Mouse (Mus musculus) mouse embryonic stem cell (cell line): Measurements from ENCODE around the gene Awat1.

Source experiments
- in situ Hi-C, 2 experiments: fragments of 300-500 bp; cut with MboI; formaldehyde crosslinking; loops; 1 replicate in 1 of 2; 3 replicates in 1 of 2; pipeline ENCODE4 v1.14.3; 2019 to 2020; ENCODE audit warnings: low sequenced_read_pairs in 2 of 2, low pct_unique_long_range_greater_than_20kb in 1 of 2, mixed read lengths in 1 of 2; ENCODE audit not compliant: unreplicated experiment in 1 of 2

Gene Awat1

DNA sequence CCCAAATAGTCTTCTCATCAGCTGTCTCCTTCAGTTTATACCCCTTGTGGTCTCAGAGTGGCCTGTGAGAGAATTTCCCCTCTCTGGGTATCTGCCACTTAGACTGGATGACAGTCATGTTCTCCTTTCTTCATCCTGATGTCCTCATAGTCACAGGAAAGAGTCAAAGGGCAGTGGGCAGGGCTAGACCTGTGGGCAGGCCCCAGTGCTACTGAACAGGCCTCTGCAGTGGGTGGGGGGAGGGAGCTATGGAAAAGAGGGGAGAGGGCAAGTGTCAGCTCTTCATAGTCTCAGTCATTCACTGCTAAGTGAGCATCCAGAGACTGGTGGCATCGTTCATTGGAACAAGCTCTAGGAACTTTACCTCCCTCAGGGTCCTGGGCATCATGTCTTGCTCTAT is at the start of gene Awat1:
Awat1 (plus strand) TSS at position 301 of the 400 bp plus-strand sequence.
- in situ Hi-C loops = no loop called here

DNA sequence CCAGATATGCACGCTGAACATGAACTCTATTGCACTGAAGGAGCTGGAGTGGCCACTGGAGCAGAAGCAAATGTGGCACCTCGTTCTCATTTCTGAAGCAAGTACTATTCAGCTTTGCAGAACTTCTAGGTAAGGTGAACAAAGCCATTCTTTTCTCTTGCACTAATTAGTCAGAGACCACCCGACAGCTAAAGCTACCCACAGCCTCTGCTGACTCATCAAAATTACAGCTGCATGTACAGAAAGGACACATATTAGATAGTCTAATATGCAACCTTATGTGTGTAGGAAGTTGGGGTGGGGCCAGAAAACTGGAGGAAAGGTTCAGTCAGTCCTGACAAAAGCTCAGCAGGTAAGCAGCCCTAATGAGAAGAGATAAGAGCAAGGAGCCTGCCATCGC is 47.6 kb upstream of the Awat1 start, which contains the start of gene Dgat2l6:
Dgat2l6 (plus strand) TSS at position 368 of the 400 bp plus-strand sequence.
- in situ Hi-C loops = no loop called here

DNA sequence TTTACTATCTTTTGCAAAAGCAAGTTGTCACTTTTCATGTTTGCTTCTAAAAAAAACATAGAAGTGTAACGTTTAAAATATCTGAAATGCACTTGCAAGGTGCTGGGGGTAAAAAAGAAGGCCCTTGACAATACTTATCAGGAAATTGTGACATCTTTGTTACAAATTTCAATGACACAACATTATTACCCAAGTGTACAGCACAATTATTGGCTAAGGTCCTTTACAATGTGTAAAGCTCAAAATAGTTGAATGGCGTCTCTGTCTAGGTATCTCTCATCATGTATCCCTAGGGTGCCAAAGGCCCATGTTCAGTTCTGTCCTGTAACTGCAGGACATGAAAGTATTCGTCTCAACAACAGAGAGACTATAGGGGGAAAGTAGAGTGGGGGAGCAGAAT is 16.0 kb upstream of the Awat1 start:
- in situ Hi-C loops = no loop called here

DNA sequence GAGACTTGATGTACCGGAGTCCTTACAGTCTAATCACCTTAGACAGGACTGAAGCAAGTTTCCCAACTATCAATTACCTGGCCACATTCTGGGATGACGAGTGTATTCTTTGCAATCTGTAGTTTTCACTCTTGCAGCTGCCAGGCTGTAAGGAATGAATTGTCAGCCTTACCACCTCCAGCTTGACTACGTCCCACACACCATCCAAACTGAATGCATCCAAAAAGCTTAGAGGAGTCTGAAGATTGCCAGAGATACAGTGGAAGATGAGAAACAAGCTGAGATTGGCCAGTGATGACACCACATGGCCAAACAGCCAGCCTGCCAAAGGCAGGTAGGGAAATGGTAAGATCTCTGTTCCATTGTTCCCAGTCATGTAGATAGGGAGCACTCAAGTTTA is 6.4 kb upstream of the Awat1 start:
- in situ Hi-C loops = no loop called here

DNA sequence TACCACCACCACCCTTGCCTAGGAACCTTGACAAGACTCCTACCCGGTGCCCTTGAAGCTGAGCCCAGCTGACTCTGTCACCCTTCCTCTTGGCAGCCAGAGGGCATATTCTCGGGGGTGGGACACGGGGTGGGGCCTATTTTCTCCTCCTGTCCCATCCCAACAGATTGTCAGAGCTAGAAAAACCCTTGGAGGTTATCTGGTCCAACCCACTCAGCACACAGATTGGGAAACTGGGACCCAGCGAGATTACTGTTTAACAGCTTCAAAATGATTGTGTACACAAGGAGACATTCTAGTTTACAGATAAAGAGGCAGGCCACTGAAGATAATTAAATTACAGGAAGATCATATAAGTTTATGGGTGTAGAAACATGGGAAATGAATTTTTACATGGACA is 22.7 kb downstream of the Awat1 start, which contains the start of gene P2ry4:
P2ry4 (minus strand) TSS at position 79 of the 400 bp plus-strand sequence.
- in situ Hi-C loops = no loop called here

DNA sequence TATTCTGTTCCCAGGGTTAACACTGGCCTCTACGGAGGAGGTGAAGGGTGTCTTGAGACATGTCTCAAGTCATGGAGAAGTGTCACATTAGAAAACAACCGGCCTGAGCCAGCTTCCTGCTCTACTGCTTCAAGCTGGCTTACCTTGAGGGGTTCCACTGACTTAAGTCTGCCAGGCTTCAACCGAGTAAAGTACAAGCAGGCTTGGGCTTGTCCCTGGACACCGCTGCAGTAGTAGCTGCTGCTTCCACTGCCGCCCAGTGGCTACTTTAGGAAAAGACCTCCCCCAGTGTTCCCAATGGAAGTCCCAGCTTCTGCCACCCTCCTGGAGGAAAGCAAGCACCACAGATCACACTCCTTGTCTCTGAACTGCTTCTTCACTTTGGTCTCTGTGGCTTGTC is 25.4 kb downstream of the Awat1 start:
- in situ Hi-C loops = no loop called here

- in situ Hi-C loops = no loop called here
Measured at GRCm38 (mm10) chrX:100599755-100600154, 27.7 kb downstream of the Awat1 start.

- in situ Hi-C loops = no loop called here
Measured at GRCm38 (mm10) chrX:100605314-100605713, 33.3 kb downstream of the Awat1 start, which contains the start of gene Arr3. Arr3 (plus strand) TSS chrX:100605497.

- in situ Hi-C loops = no loop called here
Measured at GRCm38 (mm10) chrX:100618488-100618887, 46.4 kb downstream of the Awat1 start.

DNA sequence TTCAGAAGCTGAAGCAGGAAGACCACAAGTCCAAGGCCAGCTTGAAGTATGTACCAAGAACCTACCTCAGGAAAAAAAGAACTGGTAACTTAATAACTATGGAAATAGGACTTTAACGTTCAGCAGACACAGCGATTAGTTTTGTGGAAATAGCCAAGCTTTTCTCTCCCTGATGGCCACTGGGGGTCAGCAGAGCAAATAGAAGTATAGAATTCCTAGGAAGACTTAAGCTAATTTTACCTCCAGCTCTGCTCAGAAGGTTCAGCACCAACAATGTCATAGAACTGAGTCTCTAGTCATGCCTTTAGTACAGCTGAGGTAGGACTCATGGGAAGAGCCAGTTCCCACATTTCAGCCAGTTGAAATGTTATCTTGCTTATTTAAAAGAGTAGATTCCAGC is 49.3 kb downstream of the Awat1 start:
- in situ Hi-C loops = no loop called here

- in situ Hi-C loops = no loop called here
Measured at GRCm38 (mm10) chrX:100624242-100624641, 52.2 kb downstream of the Awat1 start.

- in situ Hi-C loops = no loop called here
Measured at GRCm38 (mm10) chrX:100625146-100625545, 53.1 kb downstream of the Awat1 start.

- in situ Hi-C loops = no loop called here
Measured at GRCm38 (mm10) chrX:100625546-100625801, 53.4 kb downstream of the Awat1 start, which contains the start of gene Kif4. Kif4 (plus strand) TSS chrX:100625737.

GRCm38 (mm10) chrX:100625802-100626793 is 54.0 kb downstream of the Awat1 start, which contains the start of gene Pdzd11:
Pdzd11 (minus strand) TSS chrX:100626568.
- in situ Hi-C loops = no loop called here
